Mouse (Mus musculus): ENCODE results near the gene Galnt4.

The Galnt4 gene

DNA sequence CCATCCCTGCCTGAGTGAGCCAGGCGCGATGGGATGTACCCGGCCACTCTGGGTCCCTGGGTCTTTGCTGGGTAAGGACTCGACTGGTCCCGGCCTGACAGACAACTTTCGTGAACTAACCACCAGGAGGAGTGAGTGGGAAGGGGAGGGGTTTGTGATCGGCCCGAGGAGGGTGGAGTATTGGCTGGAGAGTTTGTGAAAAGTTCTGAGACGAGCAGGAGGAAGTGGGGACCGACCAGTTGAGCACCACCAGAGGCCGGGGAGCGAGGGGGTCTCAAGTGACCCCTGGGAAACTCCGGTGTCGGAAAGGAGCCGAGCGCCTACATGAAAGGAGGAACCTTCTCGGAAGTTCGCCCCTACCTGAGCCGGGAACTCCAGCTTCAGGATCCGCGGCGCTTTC, at the start of gene Galnt4:
Gene Galnt4, plus strand, starts transcription at position 196 of the 400 bp plus-strand sequence.
- peak; percentile 80 to 84 for DNase-seq (ENCODE audit: low spot score in 2 of 2)

DNA sequence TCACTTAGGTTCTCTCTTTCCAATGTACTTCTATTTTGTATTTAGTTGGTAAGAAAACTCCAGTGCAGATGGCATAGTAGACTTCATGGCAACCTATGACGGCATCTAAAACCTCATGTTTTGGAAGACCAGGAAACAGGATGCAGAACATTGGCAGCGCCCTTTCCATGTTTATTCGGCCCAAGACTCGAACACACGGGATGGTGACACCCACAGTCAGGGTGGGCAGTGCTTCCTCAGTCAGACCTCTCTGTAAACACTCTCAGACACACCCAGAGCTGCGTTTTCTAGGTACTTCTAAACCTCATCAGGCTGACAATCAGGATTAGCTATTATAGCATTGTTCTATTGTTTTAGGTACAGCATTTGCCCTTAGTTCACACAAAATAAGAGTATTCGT, 47.4 kb upstream of the Galnt4 start:
- no peak for DNase-seq (ENCODE audit: low spot score in 2 of 2)

DNA sequence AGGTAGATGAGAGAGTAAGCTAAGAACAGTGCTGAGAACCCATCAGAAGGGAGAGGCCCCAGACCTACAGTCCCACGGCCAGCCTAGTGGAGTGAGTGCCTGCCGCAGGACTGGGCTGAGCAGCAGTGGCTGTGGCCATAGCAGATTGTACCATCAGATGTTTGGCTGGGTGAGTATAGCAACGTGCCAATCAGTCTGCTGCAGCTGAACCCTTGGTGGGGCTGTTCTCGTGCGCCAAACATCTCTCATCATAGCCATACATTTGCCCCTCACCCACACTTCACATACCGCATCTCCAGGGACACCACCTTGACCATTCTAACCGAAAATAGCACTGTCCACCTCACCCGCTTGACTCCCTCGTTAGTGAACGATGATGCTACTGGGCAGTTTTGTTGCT, 46.5 kb upstream of the Galnt4 start:
- DNase-seq (ENCODE audit: low spot score in 2 of 2): no peak

DNA sequence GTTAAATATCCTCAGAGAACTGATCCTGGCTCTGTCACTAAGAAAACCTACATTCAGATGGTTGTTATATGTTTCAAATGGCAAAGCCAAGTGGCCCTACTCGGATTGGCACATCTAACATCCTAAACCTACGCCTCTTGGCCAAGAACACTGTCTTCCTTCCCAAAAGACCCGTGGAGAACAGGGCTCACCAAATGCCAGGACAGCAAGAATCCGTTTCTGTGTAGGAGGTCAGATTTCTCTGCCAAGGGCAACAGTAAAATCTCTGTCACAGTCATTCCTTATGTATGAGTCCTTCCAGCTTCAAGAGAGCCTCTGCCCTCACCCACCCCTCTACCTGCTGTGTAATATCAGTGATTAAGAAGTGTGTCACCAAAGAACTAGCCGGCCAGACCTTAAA, 45.4 kb upstream of the Galnt4 start:
- DNase-seq (ENCODE audit: low spot score in 2 of 2): no peak

DNA sequence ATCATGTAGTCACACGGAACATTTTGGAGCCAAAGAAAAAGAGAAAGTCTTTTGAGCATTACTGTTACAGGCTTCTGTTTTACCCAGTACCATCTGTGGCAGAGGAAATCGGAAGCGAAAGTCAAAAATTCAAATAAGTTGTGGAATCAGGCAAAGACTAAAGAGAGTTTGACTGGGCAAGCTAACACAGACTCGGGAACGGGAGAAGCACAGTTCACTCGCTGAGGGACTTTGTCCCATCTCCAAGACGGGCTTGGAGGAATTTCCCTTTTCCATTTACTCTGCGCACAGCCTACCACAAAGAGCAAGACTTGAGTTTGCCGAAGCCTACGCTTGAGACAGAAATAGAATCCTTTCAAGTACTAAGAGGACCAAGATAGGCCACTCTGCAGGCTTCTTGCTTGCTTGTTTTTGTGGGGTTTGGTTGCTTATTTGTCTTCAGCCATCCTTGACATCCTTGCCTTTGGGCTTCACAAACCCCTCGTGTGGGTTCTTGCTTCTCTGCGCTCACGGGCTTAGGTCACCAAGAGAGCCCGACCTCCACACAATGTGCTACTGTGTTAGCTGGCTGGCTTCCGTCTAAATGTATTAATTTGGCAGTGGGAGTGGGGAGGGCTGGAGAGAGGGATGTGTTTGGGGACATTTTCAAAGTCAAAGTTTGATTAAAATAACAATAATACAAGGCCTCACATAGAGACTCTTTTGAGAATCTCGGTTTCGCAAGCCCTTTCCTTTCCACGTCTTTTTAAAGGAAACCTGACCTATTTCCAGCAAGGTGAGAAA, 31.7 kb upstream of the Galnt4 start:
- no peak for DNase-seq (ENCODE audit: low spot score in 2 of 2)

DNA sequence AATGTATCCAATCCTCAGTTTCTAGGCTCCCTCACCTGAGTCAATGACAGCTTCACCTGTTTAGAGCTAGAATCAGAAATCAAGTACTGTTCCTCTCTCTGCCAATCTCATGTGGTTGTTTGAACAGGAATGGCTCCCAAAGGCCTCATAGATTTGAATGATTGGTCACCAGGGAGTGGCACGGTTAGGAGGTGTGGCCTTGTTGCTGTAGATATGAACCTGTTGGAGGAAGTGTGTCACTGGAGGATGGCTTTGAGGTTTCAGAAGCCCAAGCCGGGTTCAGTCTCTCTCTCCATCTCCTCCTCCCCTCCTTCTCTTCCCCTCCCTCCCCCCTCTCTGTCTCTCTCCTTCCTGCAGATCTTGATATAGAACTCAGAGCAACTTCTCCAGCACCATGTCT, 29.3 kb upstream of the Galnt4 start:
- no peak for DNase-seq (ENCODE audit: low spot score in 2 of 2)

DNA sequence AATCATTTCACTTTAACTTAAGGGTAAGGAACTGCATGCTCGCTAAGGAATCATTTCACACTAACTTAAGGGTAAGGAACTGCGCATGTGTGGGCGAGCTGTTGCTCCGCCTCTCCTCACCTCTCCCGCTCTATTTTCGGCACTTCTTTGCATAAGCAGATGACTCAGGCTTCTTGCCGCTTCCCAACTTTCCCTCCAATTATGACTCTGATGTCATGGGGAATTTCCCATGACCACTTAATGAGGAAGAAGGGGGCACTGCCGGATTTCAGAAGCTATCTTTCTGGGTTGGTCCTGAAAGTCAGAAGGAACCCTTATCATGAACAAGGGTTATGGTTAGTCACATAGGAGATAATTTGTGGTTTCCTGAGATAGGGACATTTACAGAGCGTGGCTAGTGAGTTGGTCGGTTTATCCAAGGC, 26.4 kb upstream of the Galnt4 start:
- no peak for DNase-seq (ENCODE audit: low spot score in 2 of 2)

DNA sequence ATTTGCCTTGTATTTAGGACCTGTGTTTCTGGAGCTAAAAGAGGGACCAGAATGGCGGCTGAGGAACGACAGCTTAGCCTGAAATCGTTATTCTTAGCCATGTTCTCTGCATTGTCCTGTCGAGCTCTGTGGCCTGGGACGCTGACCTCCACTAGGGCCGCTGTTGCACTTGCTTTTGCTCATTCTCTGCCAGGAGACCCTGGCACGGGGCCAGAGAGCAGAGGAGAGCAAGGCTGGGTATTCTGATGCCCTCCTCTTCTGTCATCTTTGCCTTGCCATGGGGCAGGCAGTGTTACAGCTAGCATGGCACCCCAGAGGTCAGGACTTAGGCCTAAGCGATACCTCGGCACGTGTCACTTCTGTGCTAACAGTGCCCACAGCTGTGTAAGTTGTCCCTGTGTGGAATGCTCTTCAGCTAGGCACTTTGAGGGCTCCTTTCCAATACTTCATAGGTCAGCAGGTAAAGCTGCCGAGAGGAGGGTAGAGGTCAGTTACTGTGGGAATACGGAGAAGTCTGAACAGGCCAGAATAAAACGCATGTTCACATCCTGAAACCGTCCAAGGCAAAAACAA, 24.4 kb upstream of the Galnt4 start:
- no peak for DNase-seq (ENCODE audit: low spot score in 2 of 2)

DNA sequence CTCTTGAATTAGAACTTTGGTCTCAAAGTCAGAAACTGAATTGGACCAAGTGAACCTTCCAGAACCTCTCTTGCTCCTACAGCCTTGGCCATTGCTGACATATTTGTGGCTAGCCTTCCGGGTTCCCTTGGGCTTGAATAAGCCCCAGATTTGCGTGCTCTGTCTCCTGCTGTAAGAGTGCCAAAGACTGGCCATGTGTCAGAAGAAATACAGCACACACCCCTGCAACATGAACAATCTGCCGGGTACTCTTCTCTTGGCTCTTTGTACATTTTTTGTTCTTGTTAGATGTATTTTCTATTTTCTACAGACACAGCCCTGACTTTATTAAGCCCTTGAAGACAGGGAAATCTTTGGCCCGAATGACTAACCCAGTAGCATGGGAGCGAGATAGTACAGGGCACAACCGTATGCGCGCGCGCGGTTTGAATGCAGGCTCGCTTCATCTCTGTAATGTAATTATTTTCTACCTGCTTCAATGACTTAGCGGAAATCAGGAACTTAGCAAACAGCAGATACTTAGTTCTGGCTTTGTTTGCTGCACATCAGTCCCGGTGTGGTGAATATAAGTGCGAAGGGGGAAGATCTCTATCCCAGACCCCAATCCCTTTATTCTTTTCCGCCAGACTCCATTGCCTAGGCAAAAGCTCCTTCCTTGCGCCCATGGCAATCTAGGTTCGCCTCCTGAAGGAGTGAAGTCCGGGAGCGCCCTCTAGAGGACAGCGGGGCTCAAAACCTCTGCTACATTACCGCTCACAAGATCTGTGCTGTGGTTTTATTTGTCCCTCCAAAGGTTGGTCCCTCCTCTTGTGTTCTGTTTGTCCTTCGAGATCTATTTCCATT, 23.3 kb upstream of the Galnt4 start:
- peak; percentile 45 to 86 for DNase-seq (ENCODE audit: low spot score in 2 of 2)

DNA sequence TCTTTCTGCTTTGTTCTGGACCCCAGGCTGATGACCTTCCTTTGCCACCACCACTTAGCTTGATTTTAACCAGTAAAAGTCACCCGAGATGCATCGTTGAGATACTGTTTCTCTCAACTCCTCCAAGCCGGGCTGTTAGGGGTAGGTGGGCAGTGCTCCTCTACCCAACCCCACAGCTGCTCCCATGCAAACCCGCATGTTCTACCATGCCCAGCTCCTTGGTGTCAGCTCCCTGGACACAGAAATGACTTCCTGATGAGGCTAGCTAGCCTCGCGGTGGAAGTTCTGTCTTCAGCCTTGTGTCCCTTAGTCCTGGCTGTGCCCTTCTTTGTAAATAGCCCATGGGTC, 22.7 kb upstream of the Galnt4 start:
- DNase-seq (ENCODE audit: low spot score in 2 of 2): no peak

DNA sequence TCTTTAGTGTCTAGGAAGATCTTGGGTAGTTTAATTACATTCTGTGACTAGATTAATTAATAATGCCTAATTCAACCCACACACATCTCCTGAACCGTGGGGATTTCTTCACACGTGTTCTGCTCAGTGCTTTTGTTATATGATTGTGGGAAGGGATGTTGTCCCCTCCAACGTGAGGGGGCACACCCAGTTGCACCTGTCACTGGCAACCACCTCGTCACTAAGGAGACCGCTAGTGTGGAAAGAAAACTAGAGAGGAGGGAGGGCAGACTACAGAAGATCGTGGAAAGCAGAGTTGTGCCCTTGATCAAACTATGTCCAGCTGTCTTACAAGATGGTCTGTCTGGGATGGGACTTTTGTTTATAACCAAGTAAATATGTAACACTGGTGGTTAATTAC, 21.9 kb upstream of the Galnt4 start:
- DNase-seq (ENCODE audit: low spot score in 2 of 2): no peak

DNA sequence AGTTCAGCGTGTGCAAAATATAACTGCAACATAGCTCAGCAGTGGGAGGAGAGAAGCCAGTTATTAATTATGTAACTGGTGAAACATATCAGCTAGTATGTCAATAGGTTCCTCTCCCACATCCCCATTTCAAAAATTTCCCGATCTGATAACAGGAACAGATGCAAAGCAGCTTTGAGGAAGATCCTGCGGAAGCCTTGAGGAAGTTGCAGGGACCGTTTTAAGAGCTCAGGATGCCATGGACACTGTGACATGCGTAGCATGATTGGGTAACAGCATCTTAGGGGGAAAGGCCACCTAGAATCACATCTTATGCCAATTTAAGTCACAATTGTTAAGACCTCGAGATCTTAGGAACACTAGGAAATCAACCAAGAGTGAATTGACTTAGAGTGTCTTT, 18.1 kb upstream of the Galnt4 start:
- no peak for DNase-seq (ENCODE audit: low spot score in 2 of 2)

DNA sequence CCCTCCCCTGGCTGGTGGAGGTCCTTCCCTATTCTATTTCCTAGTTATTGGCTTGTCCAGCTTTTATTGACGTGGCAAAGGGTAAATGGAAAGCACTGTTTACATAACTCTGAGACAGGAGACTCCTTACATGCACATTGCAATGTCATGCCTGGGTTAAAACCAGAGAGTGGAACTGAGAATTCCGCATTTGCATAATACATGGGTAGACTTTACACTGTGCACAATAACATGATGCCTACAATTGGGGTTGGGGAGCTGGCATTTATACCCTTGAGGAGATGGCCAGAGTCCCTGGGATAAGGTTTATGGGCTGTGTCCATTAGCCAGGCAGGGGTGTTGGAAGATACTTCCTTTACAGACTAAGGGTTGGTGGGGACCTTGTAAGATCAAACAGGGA, 14.6 kb upstream of the Galnt4 start:
- no peak for DNase-seq (ENCODE audit: low spot score in 2 of 2)

DNA sequence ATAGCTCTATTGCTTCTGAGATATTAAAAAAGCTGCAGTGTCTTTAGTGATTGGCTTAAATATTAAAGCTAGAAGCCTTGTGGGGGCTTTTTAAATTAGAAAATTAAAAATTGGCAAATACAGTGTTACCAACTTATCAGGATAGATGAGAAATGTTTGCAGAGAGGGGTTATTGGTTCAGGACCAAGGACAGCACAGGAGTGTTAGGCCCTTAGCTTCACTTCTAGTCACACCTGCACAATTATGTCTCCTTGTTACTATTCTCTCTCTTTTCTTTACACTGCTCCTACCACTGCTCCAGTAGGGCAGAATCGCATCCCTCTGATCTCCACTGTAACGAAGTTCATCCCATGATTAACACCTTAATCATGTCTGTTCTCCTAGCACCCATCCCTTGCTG, 12.8 kb upstream of the Galnt4 start:
- no peak for DNase-seq (ENCODE audit: low spot score in 2 of 2)

DNA sequence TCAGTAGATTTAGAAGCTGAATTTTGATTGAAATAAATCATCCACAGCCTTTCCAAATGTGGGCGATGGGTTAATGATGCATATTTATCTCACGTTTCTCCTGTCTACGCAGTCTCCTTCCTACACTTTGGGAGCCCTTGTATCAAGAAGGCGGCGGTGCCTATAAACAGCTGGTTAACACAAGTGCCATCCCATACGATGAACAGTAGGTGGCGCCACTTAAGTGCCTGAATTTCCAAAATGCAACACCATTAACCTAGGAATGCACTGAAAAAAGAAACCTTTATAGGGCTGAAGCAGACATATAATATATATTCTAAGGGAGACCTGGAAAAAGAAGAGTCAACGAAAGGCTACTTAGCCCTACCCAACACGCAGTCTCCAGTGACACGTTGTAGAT, 10.6 kb upstream of the Galnt4 start:
- DNase-seq (ENCODE audit: low spot score in 2 of 2): peak in 1 of 2 experiments; percentile 75

DNA sequence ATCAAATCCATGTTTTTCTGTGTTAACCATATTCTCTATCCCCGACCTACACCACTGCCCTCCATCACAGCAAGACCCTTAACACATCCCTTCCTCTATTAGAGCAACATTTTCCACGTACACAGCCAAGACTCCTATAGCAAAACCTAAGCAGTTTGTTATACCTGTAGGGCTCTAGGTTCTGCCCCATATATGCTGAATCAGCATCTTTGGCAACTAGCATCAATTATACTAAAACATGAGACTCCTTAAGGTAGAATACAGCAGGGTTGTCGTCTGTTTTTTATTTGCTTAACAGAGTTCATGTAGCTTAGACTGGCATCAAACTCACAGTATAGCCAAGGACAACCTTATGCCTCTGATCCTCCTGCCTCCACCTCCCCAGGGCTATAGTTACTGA, 2.4 kb upstream of the Galnt4 start:
- no peak for DNase-seq (ENCODE audit: low spot score in 2 of 2)

DNA sequence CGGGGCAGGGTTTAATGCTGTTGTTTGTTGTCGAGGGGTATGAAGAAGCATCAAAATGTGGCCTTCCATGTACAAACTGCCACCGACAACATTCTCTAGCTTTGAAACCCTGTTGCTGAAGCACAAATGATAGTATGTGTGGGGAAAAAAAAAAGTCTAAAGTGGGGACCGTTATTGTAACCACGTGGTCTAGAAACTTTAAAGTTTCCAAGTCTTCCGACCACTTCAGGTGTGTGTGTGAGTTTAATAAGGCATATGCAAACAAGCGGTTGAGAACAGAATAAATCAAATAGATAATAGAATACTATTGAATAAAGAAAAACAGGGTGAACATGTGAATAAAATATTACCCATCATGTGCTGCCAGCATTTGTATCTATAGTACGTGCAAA, 1.7 kb upstream of the Galnt4 start:
- no peak for DNase-seq (ENCODE audit: low spot score in 2 of 2)

DNA sequence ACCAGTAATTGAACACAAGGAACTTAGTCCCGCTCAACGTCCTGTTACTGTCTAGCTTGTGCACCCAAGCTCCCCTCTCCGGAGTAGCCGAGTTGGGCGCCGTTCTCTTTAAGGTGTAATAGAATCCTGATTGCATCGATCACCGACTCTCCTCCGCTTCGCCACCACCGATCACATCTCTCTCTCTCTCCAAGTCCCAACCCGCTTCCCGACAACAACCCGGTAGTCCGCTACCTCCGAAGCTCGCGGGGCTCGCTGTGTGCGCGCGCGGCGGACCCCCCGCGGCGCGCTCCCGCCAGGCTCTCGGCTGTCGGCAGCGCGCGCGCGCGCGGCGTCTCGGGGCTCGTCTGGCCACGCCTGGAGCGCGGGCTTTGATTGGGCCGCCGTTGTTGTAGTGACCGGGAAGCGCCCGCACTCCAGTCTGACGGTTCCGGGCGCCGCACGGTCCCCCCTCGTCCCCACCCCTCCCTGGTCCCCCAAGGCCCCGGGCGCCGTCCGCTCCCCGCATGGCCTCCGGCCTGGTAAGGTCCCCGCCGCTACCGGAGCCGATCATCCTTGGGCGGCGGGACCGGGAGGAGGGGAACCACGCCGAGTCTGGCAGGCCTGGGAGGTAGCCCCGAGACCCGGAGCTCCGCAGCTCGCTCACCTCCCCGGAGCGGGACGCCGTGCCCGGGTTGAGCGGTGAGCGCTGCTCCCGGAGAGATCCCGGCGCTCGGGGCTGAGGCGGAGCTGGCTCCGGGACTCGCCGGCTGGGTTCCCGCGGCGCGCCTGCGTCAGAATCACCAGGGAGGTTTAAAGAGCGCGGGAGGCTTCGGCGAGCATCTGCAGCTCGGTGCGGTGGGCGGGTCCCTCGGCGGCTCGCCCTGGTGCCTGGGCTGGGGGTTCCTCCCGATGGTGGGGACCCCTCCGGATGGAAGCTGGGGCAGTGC, 992 bp upstream of the Galnt4 start, which contains the start of gene Poc1b:
Gene Poc1b, plus strand, starts transcription at position 334 of the 929 bp plus-strand sequence.
- peak; percentile 76 to 83 for DNase-seq (ENCODE audit: low spot score in 2 of 2)

DNA sequence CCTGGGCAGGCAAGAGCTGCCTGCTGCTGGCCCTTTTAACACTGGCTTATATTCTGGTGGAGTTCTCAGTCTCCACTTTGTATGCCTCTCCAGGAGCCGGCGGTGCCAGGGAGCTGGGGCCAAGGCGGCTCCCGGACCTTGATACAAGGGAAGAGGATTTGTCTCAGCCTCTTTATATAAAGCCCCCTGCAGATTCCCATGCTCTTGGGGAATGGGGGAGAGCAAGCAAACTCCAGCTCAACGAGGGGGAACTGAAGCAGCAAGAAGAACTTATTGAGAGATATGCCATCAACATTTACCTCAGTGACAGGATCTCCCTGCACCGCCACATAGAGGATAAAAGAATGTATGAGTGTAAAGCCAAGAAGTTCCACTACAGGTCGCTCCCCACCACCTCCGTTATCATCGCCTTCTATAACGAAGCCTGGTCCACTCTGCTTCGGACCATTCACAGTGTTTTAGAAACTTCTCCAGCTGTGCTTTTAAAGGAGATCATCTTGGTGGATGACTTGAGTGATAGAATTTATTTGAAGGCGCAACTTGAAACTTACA, 548 bp downstream of the Galnt4 start:
- DNase-seq (ENCODE audit: low spot score in 2 of 2): no peak

DNA sequence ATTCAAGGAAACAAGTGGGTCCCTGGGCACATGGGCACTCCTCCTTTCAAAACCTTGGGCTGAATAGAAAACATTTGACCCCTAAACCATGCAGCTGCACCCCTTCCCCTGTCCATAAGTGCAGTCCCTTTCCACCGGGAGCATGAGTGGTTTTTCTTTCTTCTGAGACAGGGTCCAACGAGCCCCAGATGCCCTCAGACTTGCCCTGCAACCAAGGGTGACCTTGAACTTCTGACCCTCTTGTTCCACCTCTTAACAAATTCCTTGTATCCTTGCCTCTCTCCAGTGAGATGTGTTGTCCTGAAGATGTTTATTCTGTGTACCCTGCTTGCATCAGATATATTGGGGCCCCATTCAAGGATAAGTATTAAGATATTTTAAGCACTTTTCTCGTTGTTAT, 5.6 kb downstream of the Galnt4 start:
- DNase-seq (ENCODE audit: low spot score in 2 of 2): no peak

DNA sequence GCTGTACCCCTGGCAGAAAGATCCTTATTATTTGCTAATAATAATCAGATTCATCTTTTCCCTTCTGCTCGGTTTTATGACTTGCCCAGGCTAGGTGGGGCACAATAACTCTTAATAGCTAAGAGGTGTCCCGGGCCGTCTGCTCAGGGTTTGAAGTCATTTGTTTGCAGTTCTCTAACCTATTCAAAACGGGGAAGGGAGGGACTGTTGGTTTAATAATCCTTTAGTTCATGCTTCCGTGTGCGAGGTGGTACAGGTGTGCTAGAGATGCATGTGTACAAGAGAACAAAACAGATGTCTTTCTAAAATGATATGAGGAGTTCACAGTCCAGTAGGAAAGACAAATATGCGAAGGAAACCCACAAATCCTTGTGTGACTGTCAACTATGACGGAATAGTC, 6.3 kb downstream of the Galnt4 start:
- no peak for DNase-seq (ENCODE audit: low spot score in 2 of 2)

Data from thymus, postnatal 10 days (tissue).